Mouse (Mus musculus) liver, postnatal 0 days (tissue): ENCODE measurements around the gene Gm5089.

ENCODE experiments used
- CTCF ChIP-seq: sonication (generic); IDR thresholded peaks from 2 replicates; pipeline ENCODE4 v1.5.1; 2016; ENCODE audit warnings: antibody characterized with exemption, low read depth
- EP300 ChIP-seq: IDR thresholded peaks from 2 replicates; pipeline ENCODE4 v1.6.1; 2016; ENCODE audit warnings: antibody characterized with exemption, low read depth, mild to moderate bottlenecking

DNA sequence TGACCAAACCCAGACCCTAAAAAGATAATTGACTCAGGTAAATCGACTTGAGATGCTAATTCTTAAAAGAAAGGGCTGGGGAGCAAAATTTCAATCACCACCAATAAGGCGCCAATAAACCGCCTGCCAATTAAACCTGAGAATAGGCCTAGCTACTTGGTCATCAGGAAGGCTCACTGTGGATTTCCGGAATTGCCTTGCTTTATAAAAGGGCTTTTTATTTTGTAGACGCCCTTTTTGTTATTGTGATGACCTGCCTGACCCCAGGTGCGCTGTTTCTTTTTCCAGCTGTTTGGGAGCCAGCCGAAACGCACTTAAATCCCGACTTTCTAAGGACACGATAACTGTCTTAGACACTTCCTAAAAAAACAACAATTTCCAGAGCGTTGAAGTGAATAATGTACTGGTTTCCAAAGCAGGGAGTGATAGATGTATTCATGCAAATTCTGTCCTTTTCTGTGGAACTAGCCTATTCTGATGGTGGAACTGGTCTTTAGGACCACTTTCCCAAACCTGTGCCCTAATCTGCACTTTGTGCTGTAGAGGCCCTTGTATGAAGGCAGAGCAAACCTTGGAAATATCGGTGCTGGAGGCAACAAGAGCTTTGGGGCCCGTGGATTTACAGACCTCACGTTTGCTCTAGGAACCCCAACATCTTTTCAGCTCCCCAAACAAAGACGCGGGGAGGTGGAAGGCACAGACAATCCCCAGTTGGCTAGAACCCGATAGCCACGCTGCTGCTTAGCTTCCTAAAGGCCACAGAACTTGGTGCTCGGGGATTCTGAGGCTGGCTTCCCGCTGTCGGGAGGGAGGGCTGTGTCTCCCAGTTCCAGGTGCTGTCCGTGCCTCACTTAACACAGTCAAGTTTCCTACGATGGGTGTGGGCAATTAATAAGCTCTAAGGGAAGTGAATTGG is 17.3 kb upstream of the Gm5089 start:
- TF ChIP-seq CTCF (no peak), EP300 (no peak)
